Mouse (Mus musculus) MEL (cell line): ENCODE results near the gene Tmc2. TPM values are rescaled to one million over a fixed set of nuclear protein-coding genes. Genes with fewer than 3 reads are reported as not detected.

Experiments used
- DNase-seq: peaks from one replicate; pipeline ENCODE4 v3.0.0; 2011; ENCODE audit warnings: low read depth, low spot score
- H3K27ac ChIP-seq: 2 replicates; pipeline ENCODE4 v1.5.1; 2012; ENCODE audit warnings: low read depth, mild to moderate bottlenecking, control low read depth, low read length, moderate library complexity; ENCODE audit not compliant: control insufficient read depth
- H3K27me3 ChIP-seq, 2 experiments: fragments of 150-350 bp in 1 of 2; sonication (generic) in 1 of 2; 2 replicates each; pipeline ENCODE4 v1.6.1; 2012; ENCODE audit warnings: low read length in 2 of 2, mild to moderate bottlenecking in 2 of 2, improper control_type of control experiment in 1 of 2, moderate library complexity in 1 of 2; ENCODE audit not compliant: insufficient read depth in 2 of 2, control insufficient read depth in 1 of 2
- H3K36me3 ChIP-seq, 2 experiments: 2 replicates each; pipeline ENCODE4 v1.6.1; 2012 to 2014; ENCODE audit warnings: low read length in 2 of 2, improper control_type of control experiment in 1 of 2, inconsistent platforms in 1 of 2, mild to moderate bottlenecking in 1 of 2; ENCODE audit not compliant: insufficient read depth in 2 of 2, control insufficient read depth in 1 of 2
- H3K4me1 ChIP-seq, 2 experiments: fragments of 150-350 bp in 1 of 2; sonication (generic) in 1 of 2; 2 replicates each; pipeline ENCODE4 v1.6.1; 2012; ENCODE audit warnings: low read length in 2 of 2, improper control_type of control experiment in 1 of 2, mild to moderate bottlenecking in 1 of 2; ENCODE audit not compliant: insufficient read depth in 2 of 2, control insufficient read depth in 1 of 2
- H3K4me3 ChIP-seq, 2 experiments: fragments of 150-350 bp in 1 of 2; sonication (generic) in 1 of 2; 2 replicates each; pipeline ENCODE4 v1.5.1; 2012; ENCODE audit warnings: low read depth in 2 of 2, low read length in 2 of 2, mild to moderate bottlenecking in 2 of 2, moderate library complexity in 2 of 2, control low read depth in 1 of 2, improper control_type of control experiment in 1 of 2; ENCODE audit not compliant: control insufficient read depth in 1 of 2, insufficient read depth in 1 of 2
- H3K79me2 ChIP-seq: 2 replicates; pipeline ENCODE4 v1.6.1; 2012; ENCODE audit warnings: mild to moderate bottlenecking, low read length, moderate library complexity; ENCODE audit not compliant: control insufficient read depth, poor library complexity, insufficient read depth
- H3K9ac ChIP-seq: 2 replicates; pipeline ENCODE4 v1.6.1; 2012; ENCODE audit warnings: low read depth, mild to moderate bottlenecking, control low read depth, low read length, moderate library complexity; ENCODE audit not compliant: control insufficient read depth, poor library complexity, severe bottlenecking
- H3K9me3 ChIP-seq: fragments of 150-350 bp; sonication (generic); replicated peaks from 2 replicates; pipeline ENCODE4 v1.6.1; 2012; ENCODE audit warnings: mild to moderate bottlenecking, low read length, improper control_type of control experiment, moderate library complexity; ENCODE audit not compliant: insufficient read depth
- BHLHE40 ChIP-seq: IDR thresholded peaks from 2 replicates; pipeline ENCODE4 v1.6.1; 2012; ENCODE audit warnings: low read depth, mild to moderate bottlenecking, inconsistent platforms, low read length, improper control_type of control experiment, borderline replicate concordance
- E2F4 ChIP-seq: IDR thresholded peaks from 2 replicates; pipeline ENCODE4 v1.6.1; 2011; ENCODE audit warnings: low read depth, low read length, improper control_type of control experiment, borderline replicate concordance
- ELF1 ChIP-seq: IDR thresholded peaks from 2 replicates; pipeline ENCODE4 v1.6.1; 2014; ENCODE audit warnings: low read depth, mild to moderate bottlenecking, inconsistent platforms, low read length, improper control_type of control experiment, moderate library complexity
- EP300 ChIP-seq, 2 experiments: IDR thresholded peaks; 2 replicates each; pipeline ENCODE4 v1.6.1; 2011; ENCODE audit warnings: improper control_type of control experiment in 2 of 2, low read length in 2 of 2, low read depth in 1 of 2, mild to moderate bottlenecking in 1 of 2
- JUND ChIP-seq: IDR thresholded peaks from 2 replicates; pipeline ENCODE4 v1.6.1; 2011; ENCODE audit warnings: low read depth, mild to moderate bottlenecking, improper control_type of control experiment, low read length
- MEF2A ChIP-seq: IDR thresholded peaks from 2 replicates; pipeline ENCODE4 v1.6.1; 2014; ENCODE audit warnings: low read depth, mild to moderate bottlenecking, inconsistent platforms, low read length, improper control_type of control experiment; ENCODE audit not compliant: poor library complexity, insufficient replicate concordance, severe bottlenecking; ENCODE audit errors: extremely low read depth
- MYB ChIP-seq: IDR thresholded peaks from 2 replicates; pipeline ENCODE4 v1.6.1; 2011; ENCODE audit warnings: mild to moderate bottlenecking, low read depth, low read length, improper control_type of control experiment
- MYC ChIP-seq: IDR thresholded peaks from 2 replicates; pipeline ENCODE4 v1.6.1; 2011; ENCODE audit warnings: low read depth, mild to moderate bottlenecking, low read length, improper control_type of control experiment, moderate library complexity
- NRF1 ChIP-seq: IDR thresholded peaks from 2 replicates; pipeline ENCODE4 v1.6.1; 2014; ENCODE audit warnings: low read depth, mild to moderate bottlenecking, inconsistent platforms, low read length, improper control_type of control experiment, moderate library complexity; ENCODE audit not compliant: poor library complexity, insufficient read depth, severe bottlenecking
- RCOR1 ChIP-seq: IDR thresholded peaks from 2 replicates; pipeline ENCODE4 v1.6.1; 2012; ENCODE audit warnings: low read depth, mild to moderate bottlenecking, inconsistent platforms, low read length, improper control_type of control experiment
- TBP ChIP-seq: IDR thresholded peaks from 2 replicates; pipeline ENCODE4 v1.8.0; 2011; ENCODE audit warnings: low read depth, low read length, improper control_type of control experiment
- TCF12 ChIP-seq: IDR thresholded peaks from 2 replicates; pipeline ENCODE4 v1.6.1; 2014; ENCODE audit warnings: low read depth, mild to moderate bottlenecking, inconsistent platforms, low read length, improper control_type of control experiment, moderate library complexity
- UBTF ChIP-seq: IDR thresholded peaks from 2 replicates; pipeline ENCODE4 v1.6.1; 2012; ENCODE audit warnings: low read depth, mild to moderate bottlenecking, inconsistent platforms, low read length, improper control_type of control experiment, moderate library complexity, borderline replicate concordance; ENCODE audit not compliant: insufficient read depth
- USF2 ChIP-seq, 2 experiments: IDR thresholded peaks; 2 replicates each; pipeline ENCODE4 v1.6.1; 2011 to 2012; ENCODE audit warnings: improper control_type of control experiment in 2 of 2, low read length in 2 of 2, borderline replicate concordance in 1 of 2, inconsistent platforms in 1 of 2, low read depth in 1 of 2, mild to moderate bottlenecking in 1 of 2; ENCODE audit not compliant: insufficient read depth in 1 of 2
- polyA plus RNA-seq, 2 experiments: library from polyadenylated mRNA; stranded (reverse) in 1 of 2; unstranded in 1 of 2; fragments of >175 nt in 1 of 2; fragments of >200 nt in 1 of 2; gene quantifications; 2 replicates each; pipeline versions ENCODE4 v1.2.1 to v1.2.4; 2012; ENCODE audit warnings: low replicate concordance in 2 of 2, low read depth in 1 of 2; ENCODE audit not compliant: insufficient read length in 2 of 2, insufficient read depth in 1 of 2, missing spikeins in 1 of 2
- total RNA-seq: library from RNA; depleted of rRNA; stranded (reverse); fragments of 300-350 nt; gene quantifications from 2 replicates; pipeline ENCODE4 v1.2.3, GENCODE M21; 2012; rRNA removed

Gene Tmc2
- total RNA-seq (not detected in 2 replicates), polyA plus RNA-seq (not detected)

DNA sequence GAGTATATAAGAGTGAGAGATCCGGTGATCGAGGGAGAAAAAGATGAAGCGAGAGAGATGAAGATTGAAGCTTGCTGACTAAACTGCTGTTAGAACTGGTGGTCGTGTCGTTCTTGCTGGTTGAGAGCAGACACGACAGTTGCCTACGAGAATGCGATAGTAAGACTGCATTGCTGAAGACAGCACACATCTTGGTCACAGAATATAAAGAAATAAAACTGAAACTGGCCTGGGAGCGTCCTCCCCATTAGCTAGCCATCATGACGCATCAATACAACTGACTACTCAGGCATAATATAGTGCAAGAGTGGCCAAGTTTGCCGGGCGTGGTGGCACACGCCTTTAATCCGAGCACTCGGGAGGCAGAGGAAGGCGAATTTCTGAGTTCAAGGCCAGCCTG is at the start of gene Tmc2:
Tmc2 (plus strand) TSS at position 301 of the 400 bp plus-strand sequence.
- TF ChIP-seq RCOR1 (no peak), USF2 (IDR thresholded peaks at IDR 0.05; ENCODE audit: borderline replicate concordance in 1 of 2, insufficient read depth in 1 of 2, low read depth in 1 of 2, low read length in 2 of 2) (no peak), TCF12 (no peak), EP300 (IDR thresholded peaks at IDR 0.05; ENCODE audit: low read depth in 1 of 2, low read length in 2 of 2) (no peak), UBTF (no peak), BHLHE40 (no peak), ELF1 (no peak), JUND (no peak), MYC (no peak), MEF2A (no peak), MYB (no peak), TBP (no peak), NRF1 (no peak)
- Histone ChIP-seq H3K27ac (no peak within 1 kb of the TSS), H3K9me3 (no peaks in the 10 kb centered on the region), H3K9ac (no peak within 1 kb of the TSS), H3K4me1 (no peaks in the 10 kb centered on the region), H3K79me2 (no peaks in the 10 kb centered on the region), H3K36me3 (no peaks in the 10 kb centered on the region), H3K4me3 (no peak within 1 kb of the TSS), H3K27me3 (peaks cover 2 to 7% of the 10 kb centered on the region in 2 experiments; a peak in 2 of 4 replicates)
- DNase-seq = no peak

DNA sequence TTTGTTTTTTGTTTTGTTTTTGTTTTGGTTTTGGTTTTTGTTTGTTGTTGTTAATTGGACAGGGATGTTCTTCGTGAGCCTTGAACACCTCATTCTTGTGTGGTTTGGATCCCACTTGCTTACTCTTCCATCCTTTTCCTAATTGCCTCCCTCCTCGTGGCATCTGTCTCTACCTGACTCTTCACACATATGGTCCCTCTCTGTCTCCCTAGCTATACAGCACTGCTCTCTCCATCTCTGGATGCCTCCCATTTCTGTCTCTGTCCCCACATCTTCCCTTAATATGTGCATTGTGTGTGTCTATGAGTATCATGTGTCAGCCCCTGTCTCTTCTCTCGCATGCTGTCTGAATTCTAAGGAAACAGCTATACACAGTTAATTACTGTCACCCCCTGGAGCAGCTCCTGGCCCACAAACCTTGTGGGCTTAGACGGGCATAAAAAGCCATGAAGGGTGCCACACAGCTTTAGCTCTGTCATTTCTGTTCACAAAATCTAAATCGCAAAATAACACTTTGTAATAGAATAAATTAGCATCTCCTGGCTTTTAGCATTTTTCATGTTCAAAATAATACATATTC is 48.8 kb upstream of the Tmc2 start:
- Histone ChIP-seq H3K27ac (no peak overlapping the region), H3K36me3 (no peaks in the 10 kb centered on the region), H3K9ac (no peak overlapping the region), H3K4me1 (no peaks in the 10 kb centered on the region), H3K4me3 (no peak overlapping the region), H3K27me3 (peaks cover 0 to 3% of the 10 kb centered on the region in 2 experiments; a peak in 2 of 4 replicates), H3K79me2 (no peaks in the 10 kb centered on the region), H3K9me3 (no peaks in the 10 kb centered on the region)
- TF ChIP-seq USF2 (IDR thresholded peaks at IDR 0.05; ENCODE audit: borderline replicate concordance in 1 of 2, insufficient read depth in 1 of 2, low read depth in 1 of 2, low read length in 2 of 2) = no peak
- TF ChIP-seq MEF2A = no peak
- no peak for TF ChIP-seq EP300 (IDR thresholded peaks at IDR 0.05; ENCODE audit: low read depth in 1 of 2, low read length in 2 of 2)
- no peak for TF ChIP-seq E2F4
- no peak for TF ChIP-seq BHLHE40
- DNase-seq = no peak
